Mouse (Mus musculus): Measurements from ENCODE around the gene Gm3127. TPM values are rescaled to one million over a fixed set of nuclear protein-coding genes. Genes with fewer than 3 reads are reported as not detected.
A peak's percentile ranks its signal among the peaks of the same experiment; 100 is the strongest.
"Not testable (repeated sequence)": the region's sequence is repeated elsewhere in the genome, so short reads cannot be mapped to it uniquely, and the experiment has no call there.

Gene Gm3127
- not detected in 2 replicates for polyA plus RNA-seq (2015; fragmentation: Nextera tagmentation; extraction: Ambion mirVana)

DNA sequence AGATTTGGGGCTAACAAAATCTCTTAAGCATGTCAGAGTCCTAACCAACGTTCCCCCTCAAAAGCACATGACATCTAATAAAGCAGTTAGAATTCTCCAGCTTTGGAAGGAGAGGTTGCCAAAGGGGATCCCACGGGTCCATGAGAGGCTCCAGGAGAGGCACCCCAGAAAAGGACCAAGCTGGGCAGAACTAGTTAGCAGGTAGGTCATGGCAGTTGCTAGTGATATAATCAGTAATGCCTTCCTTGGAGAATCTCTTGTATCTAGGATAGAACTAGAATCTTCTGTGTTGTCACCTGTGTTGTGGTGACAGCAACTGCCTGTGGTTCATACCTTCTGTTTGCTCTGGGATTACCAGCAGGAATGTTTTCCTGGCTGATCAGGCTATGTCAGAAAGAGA is at the start of gene Gm3127:
Gene Gm3127 (plus strand): TSS at position 301 of the 400 bp plus-strand sequence.
- not testable (repeated sequence) for H3K9ac ChIP-seq; ATAC-seq; H3K27ac ChIP-seq; H3K36me3 ChIP-seq (ENCODE audit: poor library complexity, severe bottlenecking); H3K4me3 ChIP-seq; H3K9me3 ChIP-seq (replicated peaks); H3K4me1 ChIP-seq; H3K4me2 ChIP-seq; H3K27me3 ChIP-seq
- 71% methylated on average over 1 of the region's 2 CpGs for WGBS

DNA sequence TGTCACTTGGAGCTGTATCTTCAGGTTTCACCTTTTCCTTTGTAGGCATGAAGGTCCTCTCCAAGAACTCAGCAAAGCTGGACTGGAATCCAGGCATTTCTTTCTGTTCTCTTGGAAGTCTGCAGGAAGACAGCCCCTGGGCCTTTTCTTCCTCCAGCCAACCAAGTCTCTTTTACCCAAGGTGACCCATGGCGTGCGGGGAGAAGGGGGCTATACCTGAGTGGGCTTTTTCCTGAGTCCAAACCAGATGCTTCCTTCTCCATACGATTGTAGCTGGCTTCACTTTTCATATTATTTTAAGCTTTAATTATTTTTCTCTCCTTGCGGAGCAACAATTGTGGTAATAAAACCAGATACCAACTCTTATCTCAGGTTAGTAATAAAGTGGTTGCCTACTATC is 23.2 kb upstream of the Gm3127 start:
- not testable (repeated sequence) for H3K4me2 ChIP-seq; H3K4me3 ChIP-seq; ATAC-seq; H3K27me3 ChIP-seq; H3K27ac ChIP-seq; H3K9ac ChIP-seq; H3K36me3 ChIP-seq (ENCODE audit: poor library complexity, severe bottlenecking); H3K9me3 ChIP-seq (replicated peaks); H3K4me1 ChIP-seq
- 91% methylated on average over 4 of the region's 4 CpGs for WGBS

DNA sequence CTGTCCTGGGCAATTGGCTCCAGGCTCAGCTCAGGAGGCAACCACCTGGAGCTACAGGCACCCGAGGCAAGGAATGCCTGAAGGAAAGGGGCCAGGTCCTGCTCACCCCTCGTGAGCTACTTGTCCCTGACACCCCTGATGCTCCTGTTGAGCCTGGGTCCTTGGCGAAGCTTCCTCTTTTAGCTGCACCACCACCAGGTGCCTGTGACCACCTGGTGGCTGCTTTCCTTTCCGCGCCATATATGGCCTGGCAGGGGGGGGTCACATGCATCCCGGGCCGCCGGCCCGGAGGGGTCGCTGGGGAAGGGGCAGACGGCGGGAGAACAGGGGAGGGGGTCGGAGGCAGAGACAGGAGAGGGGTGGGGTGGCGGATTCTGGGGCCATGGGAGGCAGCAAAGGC is 17.2 kb downstream of the Gm3127 start:
- H3K4me2 ChIP-seq: peak overlapping the region; percentile 66
- 7% methylated on average over 7 of the region's 14 CpGs for WGBS
- H3K9ac ChIP-seq: peak overlapping the region; percentile 57
- not testable (repeated sequence) for H3K36me3 ChIP-seq (ENCODE audit: poor library complexity, severe bottlenecking); H3K27me3 ChIP-seq; ATAC-seq; H3K9me3 ChIP-seq (replicated peaks); H3K27ac ChIP-seq; H3K4me1 ChIP-seq
- peak overlapping the region; percentile 41 for H3K4me3 ChIP-seq

DNA sequence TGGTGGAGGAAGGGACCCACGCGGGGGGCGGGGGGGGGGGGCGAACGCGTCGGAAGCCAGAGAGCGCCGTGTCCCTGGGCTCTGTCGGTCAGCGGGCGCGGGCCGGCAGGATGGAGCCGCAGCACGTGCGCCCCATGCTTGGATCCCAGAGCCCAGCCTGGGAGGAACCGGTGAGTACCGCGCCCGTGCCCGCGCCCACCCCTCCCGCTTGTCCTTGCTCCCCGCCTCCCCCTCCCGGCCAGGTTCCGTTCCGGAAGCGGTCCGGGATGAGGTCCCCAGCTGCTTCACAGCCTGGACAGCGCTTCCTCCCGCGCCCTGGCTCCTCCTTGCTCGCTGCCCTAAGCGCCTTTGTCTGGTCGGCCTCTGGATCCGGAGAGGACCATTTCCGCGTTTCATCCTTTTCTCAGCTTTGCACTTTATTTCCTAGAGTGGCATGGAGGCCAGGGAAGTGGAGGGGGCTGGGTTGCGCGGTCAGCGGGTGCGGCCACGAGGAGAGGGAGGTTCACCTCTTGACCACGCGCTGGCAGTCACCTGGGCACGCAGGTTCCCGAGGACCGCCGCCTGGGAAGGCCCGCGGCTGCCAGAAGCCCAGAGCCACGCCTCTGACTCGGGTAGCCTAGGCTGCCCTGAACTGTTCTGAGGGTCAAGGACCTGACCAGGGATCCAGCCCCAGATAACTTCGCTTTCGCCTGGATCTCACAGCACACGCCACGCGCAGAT is 17.8 kb downstream of the Gm3127 start, which contains the start of gene Gm2974:
Gene Gm2974 (plus strand): TSS at position 86 of the 720 bp plus-strand sequence.
- not testable (repeated sequence) for H3K27me3 ChIP-seq; H3K9me3 ChIP-seq (replicated peaks); H3K4me1 ChIP-seq; ATAC-seq; H3K36me3 ChIP-seq (ENCODE audit: poor library complexity, severe bottlenecking); H3K27ac ChIP-seq
- WGBS: 19% methylated on average over 30 of the region's 59 CpGs
- Histone ChIP-seq H3K4me2 (peak within 1 kb of the TSS; percentile 66), H3K9ac (peak within 1 kb of the TSS; percentile 57), H3K4me3 (peak within 1 kb of the TSS; percentile 41)

DNA sequence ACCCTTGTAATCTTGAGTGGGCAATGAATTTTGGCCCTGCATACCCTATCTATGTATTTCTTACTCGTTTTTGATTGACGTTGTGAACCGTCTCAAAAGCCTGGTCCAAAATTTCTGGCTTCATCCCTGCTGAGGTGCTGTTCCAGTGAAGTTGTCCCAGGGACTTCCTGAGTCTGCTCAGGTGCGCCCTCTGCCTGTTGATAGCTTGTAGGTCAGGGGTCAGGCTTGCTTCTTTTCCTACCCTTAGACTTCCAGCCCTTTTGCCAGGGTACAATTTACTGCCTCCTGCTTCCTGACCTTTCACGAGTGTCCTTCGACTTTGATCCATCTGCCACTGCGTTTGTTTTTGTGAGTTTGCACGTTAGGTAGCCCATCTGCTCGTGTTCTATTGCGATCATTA is 18.5 kb downstream of the Gm3127 start:
- H3K36me3 ChIP-seq (ENCODE audit: poor library complexity, severe bottlenecking); H3K27me3 ChIP-seq; H3K4me2 ChIP-seq; H3K4me1 ChIP-seq; ATAC-seq; H3K9me3 ChIP-seq (replicated peaks); H3K9ac ChIP-seq; H3K27ac ChIP-seq; H3K4me3 ChIP-seq: not testable (repeated sequence)
- WGBS: 33% methylated on average over 7 of the region's 10 CpGs

Other genes with a start within 250 kb of the Gm3127 start
- gene Gm3029, start 233.3 kb upstream of the Gm3127 start, polyA plus RNA-seq (2015; fragmentation: Nextera tagmentation; extraction: Ambion mirVana): not detected in 2 replicates
- 0.49 and 0.53 TPM in 2 replicates for gene Gm3095, start 201.5 kb upstream of the Gm3127 start, polyA plus RNA-seq (2015; fragmentation: Nextera tagmentation; extraction: Ambion mirVana)
- not detected in 2 replicates for gene Gm3099, start 166.6 kb upstream of the Gm3127 start, polyA plus RNA-seq (2015; fragmentation: Nextera tagmentation; extraction: Ambion mirVana)
- gene Gm5796, start 141.1 kb upstream of the Gm3127 start, polyA plus RNA-seq (2015; fragmentation: Nextera tagmentation; extraction: Ambion mirVana): 0.90 and 1.5 TPM in 2 replicates
- gene Gm3115, start 80.9 kb upstream of the Gm3127 start, polyA plus RNA-seq (2015; fragmentation: Nextera tagmentation; extraction: Ambion mirVana): not detected in 2 replicates
- 0.28 and 2.5 TPM in 2 replicates for gene Gm8108, start 54.5 kb upstream of the Gm3127 start, polyA plus RNA-seq (2015; fragmentation: Nextera tagmentation; extraction: Ambion mirVana)
- 2.4 and 3.9 TPM in 2 replicates for gene Gm2974, start 17.5 kb downstream of the Gm3127 start, polyA plus RNA-seq (2015; fragmentation: Nextera tagmentation; extraction: Ambion mirVana)
- gene Gm3138, start 84.6 kb downstream of the Gm3127 start, polyA plus RNA-seq (2015; fragmentation: Nextera tagmentation; extraction: Ambion mirVana): not detected in 2 replicates
- gene Gm3149, start 152.3 kb downstream of the Gm3127 start, polyA plus RNA-seq (2015; fragmentation: Nextera tagmentation; extraction: Ambion mirVana): not detected in 2 replicates
- gene 2610042L04Rik, start 169.7 kb downstream of the Gm3127 start, polyA plus RNA-seq (2015; fragmentation: Nextera tagmentation; extraction: Ambion mirVana): 2.2 and 3.5 TPM in 2 replicates
- gene Gm3159, start 232.5 kb downstream of the Gm3127 start, polyA plus RNA-seq (2015; fragmentation: Nextera tagmentation; extraction: Ambion mirVana): not detected in 2 replicates